Mouse (Mus musculus) liver, postnatal 0 days (tissue): ENCODE results near the gene Uox. TPM values are rescaled to one million over a fixed set of nuclear protein-coding genes. Genes with fewer than 3 reads are reported as not detected.

Source experiments
- ATAC-seq: fragments of 200-750 bp; cut with Nextera tagmentation; 2 replicates; pipeline ENCODE4 v1.8.0; 2017; ENCODE audit warnings: mild to moderate bottlenecking, moderate library complexity
- DNase-seq: peaks from one replicate; pipeline ENCODE4 v3.0.0-alpha.2; 2016
- H3K27ac ChIP-seq: fragments of 300-500 bp; sonication (generic); 2 replicates; pipeline ENCODE4 v1.5.1; 2014; ENCODE audit warnings: antibody characterized with exemption, moderate library complexity, mild to moderate bottlenecking, low read depth
- H3K27me3 ChIP-seq: fragments of 300-500 bp; sonication (generic); 2 replicates; pipeline ENCODE4 v1.6.1; 2014; ENCODE audit warnings: low read length, control low read depth, mixed read lengths; ENCODE audit not compliant: insufficient read depth
- H3K36me3 ChIP-seq: fragments of 300-500 bp; sonication (generic); replicated peaks from 2 replicates; pipeline ENCODE4 v1.6.1; 2014; ENCODE audit warnings: mild to moderate bottlenecking, control low read depth, low read length, moderate library complexity, mixed read lengths; ENCODE audit not compliant: insufficient read depth
- H3K4me1 ChIP-seq: fragments of 300-500 bp; sonication (generic); 2 replicates; pipeline ENCODE4 v1.6.1; 2014; ENCODE audit warnings: antibody characterized with exemption, mild to moderate bottlenecking, control low read depth; ENCODE audit not compliant: insufficient read depth
- H3K4me2 ChIP-seq: fragments of 300-500 bp; sonication (generic); 2 replicates; pipeline ENCODE4 v1.6.1; 2014; ENCODE audit warnings: low read depth, mild to moderate bottlenecking, low read length, moderate library complexity, mixed read lengths
- H3K4me3 ChIP-seq: fragments of 300-500 bp; sonication (generic); 2 replicates; pipeline ENCODE4 v1.5.1; 2014; ENCODE audit warnings: low read depth, low read length
- H3K9ac ChIP-seq: fragments of 300-500 bp; sonication (generic); replicated peaks from 2 replicates; pipeline ENCODE4 v1.6.1; 2014; ENCODE audit warnings: mild to moderate bottlenecking, moderate library complexity
- H3K9me3 ChIP-seq: fragments of 300-500 bp; sonication (generic); 2 replicates; pipeline ENCODE4 v1.6.1; 2016; ENCODE audit warnings: mild to moderate bottlenecking, control low read depth, low read length, mixed read lengths
- CTCF ChIP-seq: sonication (generic); IDR thresholded peaks from 2 replicates; pipeline ENCODE4 v1.5.1; 2016; ENCODE audit warnings: antibody characterized with exemption, low read depth
- EP300 ChIP-seq: IDR thresholded peaks from 2 replicates; pipeline ENCODE4 v1.6.1; 2016; ENCODE audit warnings: antibody characterized with exemption, low read depth, mild to moderate bottlenecking
- WGBS: fragments of 180-500 bp; shearing (Covaris S2); extraction: QIAGEN DNeasy Blood & Tissue Kit; methylation state at CpG from one replicate; pipeline ENCODE4 v1.1.7; 2014; ENCODE audit not compliant: insufficient replicate concordance; 5-methylcytosine and 5-hydroxymethylcytosine counted together
- polyA plus RNA-seq: library from polyadenylated mRNA; unstranded; fragments of >200 nt; fragmentation: Nextera tagmentation; extraction: Ambion mirVana; gene quantifications from 2 replicates; pipeline ENCODE4 v1.2.1, GENCODE M21; 2015

Uox gene
- polyA plus RNA-seq, 1 experiment from 2014 or later, result 245 TPM

DNA sequence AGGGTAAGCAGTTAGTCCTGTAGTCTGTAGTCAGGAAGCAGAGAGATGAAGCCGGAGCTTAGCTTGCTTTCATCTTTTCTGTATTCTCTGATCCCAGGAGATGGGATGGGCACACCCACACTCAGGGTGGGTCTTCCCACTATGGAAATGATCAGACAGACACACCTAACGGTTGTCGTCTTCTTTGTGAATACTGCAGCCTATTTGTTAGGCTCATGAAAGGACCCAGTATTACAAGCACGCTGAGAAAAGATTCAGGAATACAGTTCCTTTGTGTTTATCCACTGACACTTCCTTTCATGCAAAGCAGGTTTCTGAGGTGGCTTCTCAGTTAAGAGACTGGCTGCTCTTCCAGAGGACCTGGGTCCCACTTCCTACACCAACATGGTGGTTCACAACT lies 41.0 kb downstream of the Uox start:
- Histone ChIP-seq H3K36me3 (peaks cover 4% of the 10 kb centered on the region), H3K27me3 (no peaks in the 10 kb centered on the region), H3K4me3 (no peak overlapping the region), H3K9me3 (no peaks in the 10 kb centered on the region), H3K9ac (no peak overlapping the region), H3K27ac (no peak overlapping the region), H3K4me2 (no peak overlapping the region), H3K4me1 (no peaks in the 10 kb centered on the region)
- ATAC-seq (no peak), DNase-seq (no peak)
- 77% methylated on average over 4 of the region's 4 CpGs for WGBS
- TF ChIP-seq EP300 (no peak), CTCF (no peak)

- Histone ChIP-seq H3K9ac (no peak overlapping the region), H3K36me3 (peaks cover 4% of the 10 kb centered on the region), H3K4me1 (no peaks in the 10 kb centered on the region), H3K27me3 (no peaks in the 10 kb centered on the region), H3K27ac (no peak overlapping the region), H3K4me2 (no peak overlapping the region), H3K9me3 (no peaks in the 10 kb centered on the region), H3K4me3 (no peak overlapping the region)
- 72% methylated on average over 4 of the region's 4 CpGs for WGBS
- ATAC-seq (no peak), DNase-seq (no peak)
- TF ChIP-seq CTCF (no peak), EP300 (no peak)
These were observed 41.6 kb downstream of the Uox start for GRCm38 (mm10) chr3:146611821-146612220.

DNA sequence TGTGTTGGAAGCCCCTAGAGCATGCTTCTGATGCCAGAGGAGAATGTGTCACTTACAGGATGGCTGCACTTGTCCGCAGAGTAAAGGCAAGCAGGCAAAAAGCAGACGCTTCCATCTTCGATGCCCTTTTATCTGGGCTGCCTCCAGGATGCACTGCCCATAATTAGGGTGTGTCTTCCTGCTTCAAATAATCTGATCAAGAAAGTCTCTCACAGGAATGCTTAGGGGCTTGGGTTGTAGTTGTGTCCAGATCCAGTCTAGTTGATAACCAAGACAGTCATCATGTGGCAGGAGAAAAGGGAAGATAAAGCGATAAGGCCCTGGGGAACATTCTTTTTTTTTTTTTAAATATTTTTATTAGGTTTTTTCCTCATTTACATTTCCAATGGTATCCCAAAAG lies 45.3 kb downstream of the Uox start, which contains the start of gene Dnase2b:
Gene Dnase2b (minus strand): TSS at position 101 of the 400 bp plus-strand sequence.
- no peak for TF ChIP-seq EP300
- no peak for TF ChIP-seq CTCF
- Histone ChIP-seq H3K4me2 (no peak within 1 kb of the TSS), H3K27ac (no peak within 1 kb of the TSS), H3K9me3 (no peaks in the 10 kb centered on the region), H3K27me3 (no peaks in the 10 kb centered on the region), H3K9ac (no peak within 1 kb of the TSS), H3K36me3 (no peaks in the 10 kb centered on the region; the same call in none of the 2 replicates), H3K4me3 (no peak within 1 kb of the TSS), H3K4me1 (no peaks in the 10 kb centered on the region)
- no peak for DNase-seq
- no peak for ATAC-seq
- 61% methylated on average over 4 of the region's 4 CpGs for WGBS

DNA sequence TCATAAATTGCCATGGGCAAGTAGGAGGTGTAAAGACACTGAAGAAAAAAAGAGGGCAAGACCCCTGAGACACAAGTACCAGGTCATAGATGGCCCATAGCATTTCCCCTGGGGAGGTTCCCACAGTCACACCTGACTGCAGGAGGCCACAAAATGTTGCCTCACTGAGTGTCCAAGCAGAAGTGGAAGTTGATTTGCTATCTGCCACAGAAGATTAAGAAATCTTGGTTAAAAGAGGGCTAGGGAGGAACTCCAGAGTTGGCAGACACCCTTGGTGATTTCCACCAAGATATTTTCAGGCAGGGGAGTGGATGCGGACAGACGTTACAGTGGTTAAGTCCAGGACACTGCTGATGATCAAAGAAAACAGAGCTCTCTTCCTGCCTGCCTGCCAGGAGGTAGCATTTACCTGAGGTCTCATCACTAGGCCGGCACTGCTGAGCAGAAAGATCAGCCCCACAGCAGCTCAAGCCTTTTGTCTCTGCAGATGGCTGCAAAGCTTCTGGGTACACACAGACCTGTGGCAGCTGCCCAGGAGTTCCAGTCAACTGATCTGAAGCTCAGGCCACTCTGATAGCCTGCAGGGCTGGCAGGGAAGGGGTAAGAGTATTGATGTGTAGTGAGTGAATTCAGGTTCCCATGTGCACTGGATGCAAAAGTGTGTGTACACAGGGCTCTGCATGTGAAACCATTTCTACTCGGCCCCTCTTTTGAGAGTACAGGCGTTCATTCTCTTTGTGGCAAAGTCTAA lies 46.5 kb downstream of the Uox start:
- Histone ChIP-seq H3K9ac (no peak overlapping the region), H3K36me3 (peaks cover 3% of the 10 kb centered on the region), H3K4me3 (no peak overlapping the region), H3K4me2 (no peak overlapping the region), H3K27ac (no peak overlapping the region), H3K9me3 (no peaks in the 10 kb centered on the region), H3K27me3 (no peaks in the 10 kb centered on the region), H3K4me1 (no peaks in the 10 kb centered on the region)
- DNase-seq (no peak), ATAC-seq (peak; percentile 33; the same call in 1 of the 2 replicates)
- 56% methylated on average over 5 of the region's 5 CpGs for WGBS
- TF ChIP-seq EP300 (no peak), CTCF (no peak)

GRCm38 (mm10) chr3:146617946-146618345 lies 47.7 kb downstream of the Uox start:
- Histone ChIP-seq H3K27me3 (no peaks in the 10 kb centered on the region), H3K36me3 (peaks cover 6% of the 10 kb centered on the region), H3K4me3 (no peak overlapping the region), H3K4me1 (no peaks in the 10 kb centered on the region), H3K4me2 (no peak overlapping the region), H3K9me3 (no peaks in the 10 kb centered on the region), H3K27ac (no peak overlapping the region), H3K9ac (no peak overlapping the region)
- DNase-seq, result no peak
- ATAC-seq, result no peak
- TF ChIP-seq CTCF (no peak), EP300 (no peak)

- no peaks in the 10 kb centered on the region for H3K9me3 ChIP-seq
- no peak overlapping the region for H3K27ac ChIP-seq
- H3K4me2 ChIP-seq, result no peak overlapping the region
- H3K36me3 ChIP-seq, result peaks cover 6% of the 10 kb centered on the region
- TF ChIP-seq CTCF, result no peak
- TF ChIP-seq EP300, result no peak
- 48% methylated on average over 4 of the region's 4 CpGs for WGBS
- no peak overlapping the region for H3K9ac ChIP-seq
- H3K4me1 ChIP-seq, result no peaks in the 10 kb centered on the region
- no peak overlapping the region for H3K4me3 ChIP-seq
- ATAC-seq, result no peak
- no peaks in the 10 kb centered on the region for H3K27me3 ChIP-seq
- DNase-seq, result no peak
These were observed 48.1 kb downstream of the Uox start for GRCm38 (mm10) chr3:146618357-146618756.
